Comparison of ENCODE assay signal across 9 mouse cellular contexts in genomic region chr4:138456536-138456935, GRCm38 (mm10). TPM values are rescaled to one million over a fixed set of nuclear protein-coding genes. Genes with fewer than 3 reads are reported as not detected.
DNase-seq lines count a peak whose midpoint lies in the region; ATAC-seq and TF ChIP-seq lines count a peak whose summit lies in the region.
"Had no signal": no experiment of that assay in that cellular context is flagged by ENCODE, and none has a peak within 500 bp of the region (broad histone marks: within the 10 kb centered on the region; RNA-seq: fewer than 3 reads in every experiment).

No protein-coding gene starts in this region.

- peak overlapping the region; percentile 98 for H3K9ac ChIP-seq in kidney, embryonic 16.5 days (replicated peaks; ENCODE audit: low read length)
- peak overlapping the region; percentile 98 for H3K9ac ChIP-seq in neural tube, embryonic 12.5 days

- no peaks in the 10 kb centered on the region for H3K9me3 ChIP-seq in kidney, embryonic 16.5 days (ENCODE audit: low read length)
- H3K9me3 ChIP-seq in neural tube, embryonic 12.5 days = no peaks in the 10 kb centered on the region

- peak overlapping the region; percentile 90 for H3K4me2 ChIP-seq in kidney, embryonic 16.5 days (replicated peaks; ENCODE audit: low read depth, low read length)
- peak overlapping the region; percentile 81 for H3K4me2 ChIP-seq in neural tube, embryonic 12.5 days (replicated peaks)

- no peaks in the 10 kb centered on the region for H3K27me3 ChIP-seq in kidney, embryonic 16.5 days (ENCODE audit: insufficient read depth, low read length)
- peaks cover 4% of the 10 kb centered on the region; the same call in 1 of the 2 replicates for H3K27me3 ChIP-seq in neural tube, embryonic 12.5 days (replicated peaks)

- TF ChIP-seq POLR2A in cortical plate, adult 2 months (IDR thresholded peaks at IDR 0.05; ENCODE audit: extremely low read depth, insufficient read depth, low read length) = peak; percentile 39; the same call in 1 of the 2 replicates

- H3K36me3 ChIP-seq in kidney, embryonic 16.5 days (ENCODE audit: insufficient read depth, low read length) = 0 out of 2 replicates have a peak, but pooled peaks cover 5% of the 10 kb centered on the region
- H3K36me3 ChIP-seq in neural tube, embryonic 12.5 days = peaks cover 5% of the 10 kb centered on the region; the same call in 1 of the 2 replicates

- H3K27ac ChIP-seq in kidney, embryonic 16.5 days (ENCODE audit: low read length) = peak overlapping the region; percentile 97
- peak overlapping the region; percentile 84 for H3K27ac ChIP-seq in cortical plate, adult 2 months (ENCODE audit: insufficient read depth, low read length)
- 0 out of 2 replicates have a peak overlapping the region, but pooled peaks have one; percentile 3 for H3K27ac ChIP-seq in neural tube, embryonic 12.5 days
- H3K27ac ChIP-seq: macrophage had no signal

- TF ChIP-seq CTCF in cortical plate, adult 2 months (IDR thresholded peaks at IDR 0.05; ENCODE audit: extremely low read depth, insufficient read depth, low read length) = no peak

- WGBS in kidney, embryonic 16.5 days = 8% methylated on average over 8 of the region's 8 CpGs
- 0% methylated on average over 8 of the region's 8 CpGs for WGBS in neural tube, embryonic 12.5 days

- no peak for DNase-seq in kidney, postnatal 10 days
- peak; percentile 73 for DNase-seq in induced T-regulatory cell, adult 2 months (ENCODE audit: low read depth)
- no peak for DNase-seq in urinary bladder, postnatal 25 days (ENCODE audit: low spot score)
- DNase-seq in frontal cortex, postnatal 14 days (ENCODE audit: low spot score in 2 of 2) = no peak
- DNase-seq in left cerebral cortex, postnatal 10 days (ENCODE audit: extremely low spot score in 1 of 2, low spot score in 2 of 2) = no peak

- H3K4me1 ChIP-seq in kidney, embryonic 16.5 days (ENCODE audit: insufficient read depth, low read length) = peaks cover 53% of the 10 kb centered on the region
- peaks cover 2% of the 10 kb centered on the region; the same call in 1 of the 2 replicates for H3K4me1 ChIP-seq in cortical plate, adult 2 months (ENCODE audit: control insufficient read depth, insufficient read depth, low read length)
- peaks cover 54% of the 10 kb centered on the region for H3K4me1 ChIP-seq in neural tube, embryonic 12.5 days

- peak overlapping the region; percentile 93 for H3K4me3 ChIP-seq in kidney, embryonic 16.5 days (ENCODE audit: low read length)
- peak overlapping the region; percentile 100 for H3K4me3 ChIP-seq in cortical plate, adult 2 months (ENCODE audit: insufficient read depth, low read length)
- H3K4me3 ChIP-seq in neural tube, embryonic 12.5 days = peak overlapping the region; percentile 99

- intact Hi-C loops in left cerebral cortex, postnatal 10 days (cut with DNase I) = no loop called here

- no peak for ATAC-seq in kidney, embryonic 16.5 days (ENCODE audit: low FRiP score, low TSS enrichment)
- ATAC-seq in neural tube, embryonic 12.5 days (ENCODE audit: low FRiP score, low read depth) = no peak

RNA-seq across cellular contexts. Expression of gene Camk2n1, which starts 2.4 kb away (rescaled TPM):
- polyA plus RNA-seq in kidney, embryonic 16.5 days (2015; fragmentation: Nextera tagmentation; extraction: Ambion mirVana) = 6.2 and 6.4 TPM in 2 replicates
- polyA plus RNA-seq in cortical plate, adult 2 months (2012; rRNA removed) = 995 and 1,039 TPM in 2 replicates
- 9.2 and 11.7 TPM in 2 replicates for polyA plus RNA-seq in neural tube, embryonic 12.5 days (2016; fragmentation: Nextera tagmentation; extraction: Ambion mirVana)
- total RNA-seq in left cerebral cortex, postnatal 10 days (2021) = 100 to 1,000 TPM; 377 to 385 TPM
- polyA plus RNA-seq: macrophage had no signal

RNA-seq across cellular contexts. Expression of gene Mul1, which starts 22.1 kb away (rescaled TPM):
- 21.5 and 22.4 TPM in 2 replicates for polyA plus RNA-seq in kidney, embryonic 16.5 days (2015; fragmentation: Nextera tagmentation; extraction: Ambion mirVana)
- 28.2 and 30.6 TPM in 2 replicates for polyA plus RNA-seq in cortical plate, adult 2 months (2012; rRNA removed)
- 15.6 and 15.8 TPM in 2 replicates for polyA plus RNA-seq in neural tube, embryonic 12.5 days (2016; fragmentation: Nextera tagmentation; extraction: Ambion mirVana)
- total RNA-seq in left cerebral cortex, postnatal 10 days (2021) = 10 to 100 TPM; 41.9 to 46.8 TPM

Comparison
In these comparisons a context has a peak if more than half of its experiments do, and no peak if none do; other contexts are left out.
1. H3K27ac ChIP-seq: peak in every context shown above with its lines; median percentile 97 in kidney, embryonic 16.5 days; 84 in cortical plate, adult 2 months; 3 in neural tube, embryonic 12.5 days.
2. RNA of gene Camk2n1, which starts 2.4 kb away (polyA plus RNA-seq): 995 to 1,039 TPM in cortical plate, adult 2 months; 9.2 to 11.7 TPM in neural tube, embryonic 12.5 days and 6.2 to 6.4 TPM in kidney, embryonic 16.5 days; every median in the first group is over 10 times any median in the second.
3. Peak in every context shown above with its lines, with median percentiles within 50 percentile points of each other: H3K4me3 ChIP-seq.